Mouse (Mus musculus): ENCODE measurements around the gene Samd1. TPM values are rescaled to one million over a fixed set of nuclear protein-coding genes. Genes with fewer than 3 reads are reported as not detected.

The Samd1 gene
- polyA plus RNA-seq, 1 experiment, result 39.5 TPM

GRCm38 (mm10) chr8:83967701-83968100 is 29.8 kb upstream of the Samd1 start:
- Histone ChIP-seq H3K27me3 (ENCODE audit: control insufficient read depth, insufficient read depth, low read length) (no peaks in the 10 kb centered on the region), H3K4me1 (ENCODE audit: control insufficient read depth, insufficient read depth, insufficient read length) (peaks cover 3% of the 10 kb centered on the region; the same call in 1 of the 2 replicates), H3K36me3 (ENCODE audit: control insufficient read depth, insufficient read depth, low read length) (no peaks in the 10 kb centered on the region), H3K4me3 (ENCODE audit: extremely low read depth, insufficient read depth, insufficient read length) (no peak overlapping the region), H3K27ac (ENCODE audit: insufficient read depth, low read length) (no peak overlapping the region)
- DNase-seq (ENCODE audit: low read depth in 1 of 2, low spot score in 2 of 2), result no peak
- WGBS, result 98% methylated on average over 7 of the region's 7 CpGs
- TF ChIP-seq POLR2A (IDR thresholded peaks at IDR 0.05; ENCODE audit: low read depth, low read length) (no peak), CTCF (IDR thresholded peaks at IDR 0.05; ENCODE audit: extremely low read depth, insufficient read depth, insufficient read length, insufficient replicate concordance) (no peak)

GRCm38 (mm10) chr8:83971121-83971520 is 26.4 kb upstream of the Samd1 start:
- H3K4me1 ChIP-seq (ENCODE audit: control insufficient read depth, insufficient read depth, insufficient read length), result peaks cover 9% of the 10 kb centered on the region; the same call in 1 of the 2 replicates
- no peak for TF ChIP-seq CTCF (IDR thresholded peaks at IDR 0.05; ENCODE audit: extremely low read depth, insufficient read depth, insufficient read length, insufficient replicate concordance)
- WGBS, result 90% methylated on average over 4 of the region's 4 CpGs
- H3K36me3 ChIP-seq (ENCODE audit: control insufficient read depth, insufficient read depth, low read length), result no peaks in the 10 kb centered on the region
- H3K27ac ChIP-seq (ENCODE audit: insufficient read depth, low read length), result no peak overlapping the region
- no peak for DNase-seq (ENCODE audit: low read depth in 1 of 2, low spot score in 2 of 2)
- H3K4me3 ChIP-seq (ENCODE audit: extremely low read depth, insufficient read depth, insufficient read length), result no peak overlapping the region
- H3K27me3 ChIP-seq (ENCODE audit: control insufficient read depth, insufficient read depth, low read length), result no peaks in the 10 kb centered on the region

DNA sequence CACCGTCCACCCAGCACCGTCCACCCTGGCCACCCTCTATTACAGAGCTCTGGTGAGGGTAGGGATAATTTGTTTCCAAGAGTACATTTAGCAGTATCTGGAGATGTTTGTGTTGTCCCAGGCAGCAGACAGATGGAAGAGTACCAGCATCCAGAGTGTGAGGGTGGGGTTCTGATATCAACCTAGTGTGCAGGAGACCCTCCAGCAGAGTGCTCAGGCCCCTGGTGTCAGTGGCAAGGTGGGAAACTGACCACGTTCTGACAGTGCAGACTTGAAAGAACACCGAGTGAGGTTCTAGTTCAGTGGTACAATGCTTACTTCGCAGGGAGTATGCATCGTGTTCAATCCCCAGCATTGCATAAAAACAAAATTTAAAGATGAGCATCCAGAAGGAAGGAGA is 25.8 kb upstream of the Samd1 start:
- Histone ChIP-seq H3K27ac (ENCODE audit: insufficient read depth, low read length) (no peak overlapping the region), H3K4me1 (ENCODE audit: control insufficient read depth, insufficient read depth, insufficient read length) (peaks cover 9% of the 10 kb centered on the region; the same call in 1 of the 2 replicates), H3K4me3 (ENCODE audit: extremely low read depth, insufficient read depth, insufficient read length) (no peak overlapping the region), H3K36me3 (ENCODE audit: control insufficient read depth, insufficient read depth, low read length) (no peaks in the 10 kb centered on the region), H3K27me3 (ENCODE audit: control insufficient read depth, insufficient read depth, low read length) (no peaks in the 10 kb centered on the region)
- no peak for TF ChIP-seq POLR2A (IDR thresholded peaks at IDR 0.05; ENCODE audit: low read depth, low read length)
- TF ChIP-seq CTCF (IDR thresholded peaks at IDR 0.05; ENCODE audit: extremely low read depth, insufficient read depth, insufficient read length, insufficient replicate concordance), result no peak
- DNase-seq (ENCODE audit: low read depth in 1 of 2, low spot score in 2 of 2), result no peak
- 91% methylated on average over 6 of the region's 6 CpGs for WGBS

GRCm38 (mm10) chr8:83972150-83973120 is 25.0 kb upstream of the Samd1 start, which contains the start of gene Prkaca:
TSS of gene Prkaca (plus strand) at chr8:83972993.
- H3K27ac ChIP-seq (ENCODE audit: insufficient read depth, low read length), result peak within 1 kb of the TSS; percentile 35
- TF ChIP-seq CTCF (IDR thresholded peaks at IDR 0.05; ENCODE audit: extremely low read depth, insufficient read depth, insufficient read length, insufficient replicate concordance) (no peak), POLR2A (IDR thresholded peaks at IDR 0.05; ENCODE audit: low read depth, low read length) (peak; percentile 12; the same call in 1 of the 2 replicates)
- under 1% methylated on average over 91 of the region's 94 CpGs for WGBS

DNA sequence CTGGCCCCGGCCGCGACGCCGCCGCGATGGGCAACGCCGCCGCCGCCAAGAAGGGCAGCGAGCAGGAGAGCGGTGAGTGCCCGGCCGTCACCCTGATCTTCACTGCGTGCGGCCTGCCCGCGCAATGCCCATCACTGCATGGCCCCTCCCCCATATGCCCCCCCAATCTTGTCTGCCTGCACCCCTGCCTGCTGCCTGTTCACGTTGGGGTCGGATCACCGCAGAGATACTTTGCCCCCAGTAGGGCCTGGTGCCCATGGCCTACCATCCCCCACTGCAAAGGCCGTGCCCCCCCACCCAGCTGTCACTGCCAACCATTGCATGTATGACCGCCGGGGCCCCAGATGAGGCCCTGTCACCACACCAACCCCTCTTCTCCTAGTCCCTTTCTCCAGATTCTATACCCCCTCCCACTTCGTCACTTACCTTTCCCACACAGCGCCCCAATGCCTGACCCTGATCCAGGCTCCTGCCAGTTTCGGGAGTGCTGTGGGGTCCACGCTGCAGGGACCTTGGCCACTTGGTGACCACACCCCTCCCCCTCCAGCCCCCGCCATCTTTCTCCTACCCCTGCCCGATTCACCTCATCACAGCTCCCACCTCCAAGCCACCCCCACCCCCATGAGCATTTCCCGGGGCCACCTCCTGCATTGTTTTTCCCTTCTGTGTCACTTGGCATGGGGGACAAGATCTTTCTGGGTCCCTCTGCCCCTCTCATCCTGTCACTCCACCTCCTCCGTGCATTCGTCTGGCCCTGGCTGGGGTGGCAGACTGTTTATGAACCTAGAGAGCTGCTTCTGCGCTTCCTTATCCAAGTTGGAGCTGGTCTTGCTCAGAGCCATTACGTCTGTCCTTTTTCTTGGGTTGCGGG is 24.1 kb upstream of the Samd1 start:
- peaks cover 15% of the 10 kb centered on the region; the same call in 1 of the 2 replicates for H3K4me1 ChIP-seq (ENCODE audit: control insufficient read depth, insufficient read depth, insufficient read length)
- H3K27me3 ChIP-seq (ENCODE audit: control insufficient read depth, insufficient read depth, low read length), result no peaks in the 10 kb centered on the region
- H3K4me3 ChIP-seq (ENCODE audit: extremely low read depth, insufficient read depth, insufficient read length), result peak overlapping the region; percentile 83
- no peak for DNase-seq (ENCODE audit: low read depth in 1 of 2, low spot score in 2 of 2)
- TF ChIP-seq CTCF (IDR thresholded peaks at IDR 0.05; ENCODE audit: extremely low read depth, insufficient read depth, insufficient read length, insufficient replicate concordance), result no peak
- no peak for TF ChIP-seq POLR2A (IDR thresholded peaks at IDR 0.05; ENCODE audit: low read depth, low read length)
- peak overlapping the region; percentile 35; the same call in 1 of the 2 replicates for H3K27ac ChIP-seq (ENCODE audit: insufficient read depth, low read length)
- no peaks in the 10 kb centered on the region for H3K36me3 ChIP-seq (ENCODE audit: control insufficient read depth, insufficient read depth, low read length)
- WGBS, result 9% methylated on average over 37 of the region's 37 CpGs

More at GRCm38 (mm10) chr8:83972150-83973120, 25.0 kb upstream of the Samd1 start, which contains the start of gene Prkaca:
- Histone ChIP-seq H3K27me3 (ENCODE audit: control insufficient read depth, insufficient read depth, low read length) (no peaks in the 10 kb centered on the region), H3K4me1 (ENCODE audit: control insufficient read depth, insufficient read depth, insufficient read length) (peaks cover 14% of the 10 kb centered on the region; the same call in 1 of the 2 replicates), H3K4me3 (ENCODE audit: extremely low read depth, insufficient read depth, insufficient read length) (peak within 1 kb of the TSS; percentile 83), H3K36me3 (ENCODE audit: control insufficient read depth, insufficient read depth, low read length) (no peaks in the 10 kb centered on the region)
- peak; percentile 94 to 98 for DNase-seq (ENCODE audit: low read depth in 1 of 2, low spot score in 2 of 2)

GRCm38 (mm10) chr8:83974521-83974920 is 23.0 kb upstream of the Samd1 start:
- 88% methylated on average over 4 of the region's 4 CpGs for WGBS
- Histone ChIP-seq H3K4me3 (ENCODE audit: extremely low read depth, insufficient read depth, insufficient read length) (no peak overlapping the region), H3K27me3 (ENCODE audit: control insufficient read depth, insufficient read depth, low read length) (no peaks in the 10 kb centered on the region), H3K4me1 (ENCODE audit: control insufficient read depth, insufficient read depth, insufficient read length) (peaks cover 15% of the 10 kb centered on the region; the same call in 1 of the 2 replicates), H3K27ac (ENCODE audit: insufficient read depth, low read length) (no peak overlapping the region), H3K36me3 (ENCODE audit: control insufficient read depth, insufficient read depth, low read length) (no peaks in the 10 kb centered on the region)
- no peak for DNase-seq (ENCODE audit: low read depth in 1 of 2, low spot score in 2 of 2)
- no peak for TF ChIP-seq POLR2A (IDR thresholded peaks at IDR 0.05; ENCODE audit: low read depth, low read length)
- TF ChIP-seq CTCF (IDR thresholded peaks at IDR 0.05; ENCODE audit: extremely low read depth, insufficient read depth, insufficient read length, insufficient replicate concordance), result no peak
